Mouse (Mus musculus) spleen, embryonic (tissue): ENCODE measurements at regions not wholly inside any gene's neighbourhood (a gene's known extent, or its start where the extent isn't known, plus 50 kb on each side); places are given as distances from the start of the nearest gene placed in this dataset.
"Not testable (repeated sequence)": the region's sequence is repeated elsewhere in the genome, so short reads cannot be mapped to it uniquely, and the experiment has no call there.

Source experiments
- CTCF ChIA-PET: fragments of 350-600 bp; sonication (Branson Sonifier 250); formaldehyde crosslinking; loops from one replicate; lab custom pipeline; 2022; lab: Charles Lee

- CTCF ChIA-PET: no interaction called here
Observed at GRCm38 (mm10) chr1:43305349-43306278, 108.8 kb upstream of the Fhl2 start.

GRCm38 (mm10) chr1:43310711-43311695 lies 114.2 kb upstream of the Fhl2 start:
- CTCF ChIA-PET: no interaction called here

- CTCF ChIA-PET: not testable (repeated sequence)
Observed at GRCm38 (mm10) chr1:43316331-43316730, 119.5 kb upstream of the Fhl2 start.

GRCm38 (mm10) chr1:43317076-43317871 lies 120.5 kb upstream of the Fhl2 start:
- CTCF ChIA-PET: no interaction called here

- CTCF ChIA-PET: not testable (repeated sequence)
Observed at GRCm38 (mm10) chr1:43333488-43333887, 110.9 kb upstream of the Nck2 start.

GRCm38 (mm10) chr1:43337168-43337784 lies 107.1 kb upstream of the Nck2 start:
- CTCF ChIA-PET: no interaction called here

- CTCF ChIA-PET: no interaction called here
Observed at GRCm38 (mm10) chr1:43338096-43338915, 106.1 kb upstream of the Nck2 start.

- CTCF ChIA-PET: no interaction called here
Observed at GRCm38 (mm10) chr1:43342848-43343247, 101.5 kb upstream of the Nck2 start.

- CTCF ChIA-PET: no interaction called here
Observed at GRCm38 (mm10) chr1:43343410-43343809, 101.0 kb upstream of the Nck2 start.

- CTCF ChIA-PET: no interaction called here
Observed at GRCm38 (mm10) chr1:43344001-43344400, 100.4 kb upstream of the Nck2 start.

GRCm38 (mm10) chr1:43347152-43347551 lies 97.2 kb upstream of the Nck2 start:
- CTCF ChIA-PET: no interaction called here

- CTCF ChIA-PET: no interaction called here
Observed at GRCm38 (mm10) chr1:43349966-43350365, 94.4 kb upstream of the Nck2 start.

- CTCF ChIA-PET: no interaction called here
Observed at GRCm38 (mm10) chr1:43358191-43358590, 86.2 kb upstream of the Nck2 start.

GRCm38 (mm10) chr1:43359662-43360061 lies 84.7 kb upstream of the Nck2 start:
- CTCF ChIA-PET: no interaction called here

GRCm38 (mm10) chr1:43360291-43360690 lies 84.1 kb upstream of the Nck2 start:
- CTCF ChIA-PET: interaction anchor here (0.7 kb wide), 1 partner anchor 25 kb away, joined by 8 read pairs; no protein-coding TSS in a partner anchor

GRCm38 (mm10) chr1:43360741-43361140 lies 83.6 kb upstream of the Nck2 start:
- CTCF ChIA-PET: interaction anchor here (0.7 kb wide), 1 partner anchor 25 kb away, joined by 8 read pairs; no protein-coding TSS in a partner anchor

- CTCF ChIA-PET: interaction anchor here (0.7 kb wide), 1 partner anchor 97 kb away, joined by 3 read pairs; no protein-coding TSS in a partner anchor
Observed at GRCm38 (mm10) chr1:43361455-43361863, 82.9 kb upstream of the Nck2 start.

GRCm38 (mm10) chr1:43362136-43362535 lies 82.2 kb upstream of the Nck2 start:
- CTCF ChIA-PET: interaction anchor here (0.6 kb wide), 2 partner anchors 63 to 397 kb away, joined by 4 read pairs; no protein-coding TSS in a partner anchor

- CTCF ChIA-PET: no interaction called here
Observed at GRCm38 (mm10) chr1:43363178-43363577, 81.2 kb upstream of the Nck2 start.

- CTCF ChIA-PET: no interaction called here
Observed at GRCm38 (mm10) chr1:43366433-43366832, 77.9 kb upstream of the Nck2 start.
